Mouse (Mus musculus) stomach, embryonic 16.5 days (tissue): ENCODE measurements around the gene Cdh4. TPM values are rescaled to one million over a fixed set of nuclear protein-coding genes. Genes with fewer than 3 reads are reported as not detected.

Experiments
- ATAC-seq: fragments of 200-750 bp; cut with Nextera tagmentation; 2 replicates; pipeline ENCODE4 v1.8.0; 2017; ENCODE audit warnings: moderate number of reproducible peaks, moderate TSS enrichment; ENCODE audit not compliant: insufficient read depth, low FRiP score
- H3K27ac ChIP-seq: fragments of 300-500 bp; sonication (generic); 2 replicates; pipeline ENCODE4 v1.5.1; 2014; ENCODE audit warnings: low read length
- H3K27me3 ChIP-seq: fragments of 300-500 bp; sonication (generic); 2 replicates; pipeline ENCODE4 v1.6.1; 2014; ENCODE audit warnings: low read length, control low read depth, mixed read lengths; ENCODE audit not compliant: control insufficient read depth, insufficient read depth
- H3K36me3 ChIP-seq: fragments of 300-500 bp; sonication (generic); 2 replicates; pipeline ENCODE4 v1.6.1; 2014; ENCODE audit warnings: low read length; ENCODE audit not compliant: control insufficient read depth, insufficient read depth
- H3K4me1 ChIP-seq: fragments of 300-500 bp; sonication (generic); 2 replicates; pipeline ENCODE4 v1.6.1; 2014; ENCODE audit warnings: low read length, control low read depth, mixed read lengths; ENCODE audit not compliant: control insufficient read depth, insufficient read depth
- H3K4me2 ChIP-seq: fragments of 300-500 bp; sonication (generic); 2 replicates; pipeline ENCODE4 v1.6.1; 2014; ENCODE audit warnings: low read depth, low read length, mixed read lengths
- H3K4me3 ChIP-seq: fragments of 300-500 bp; sonication (generic); replicated peaks from 2 replicates; pipeline ENCODE4 v1.5.1; 2014; ENCODE audit warnings: mild to moderate bottlenecking, low read length
- H3K9ac ChIP-seq: fragments of 300-500 bp; sonication (generic); 2 replicates; pipeline ENCODE4 v1.6.1; 2014; ENCODE audit warnings: low read length
- H3K9me3 ChIP-seq: fragments of 300-500 bp; sonication (generic); replicated peaks from 2 replicates; pipeline ENCODE4 v1.6.1; 2016; ENCODE audit warnings: low read length, control low read depth; ENCODE audit not compliant: control insufficient read depth
- WGBS: fragments of 180-500 bp; shearing (Covaris S2); extraction: QIAGEN DNeasy Blood & Tissue Kit; methylation state at CpG from one replicate; pipeline ENCODE4 v1.1.7; 2014; 5-methylcytosine and 5-hydroxymethylcytosine counted together
- polyA plus RNA-seq: library from polyadenylated mRNA; unstranded; fragments of >200 nt; fragmentation: Nextera tagmentation; extraction: Ambion mirVana; gene quantifications from 2 replicates; pipeline ENCODE4 v1.2.1, GENCODE M21; 2015

The Cdh4 gene
- polyA plus RNA-seq, 1 experiment from 2014 or later = 4.4 TPM

- Histone ChIP-seq H3K4me3 (no peak overlapping the region), H3K36me3 (no peaks in the 10 kb centered on the region), H3K9ac (no peak overlapping the region), H3K27ac (no peak overlapping the region), H3K4me2 (no peak overlapping the region), H3K4me1 (no peaks in the 10 kb centered on the region; the same call in 1 of the 2 replicates), H3K9me3 (no peaks in the 10 kb centered on the region), H3K27me3 (no peaks in the 10 kb centered on the region; the same call in 1 of the 2 replicates)
- no peak for ATAC-seq
- 35% methylated on average over 9 of the region's 9 CpGs for WGBS
Observed at GRCm38 (mm10) chr2:179539532-179540245, 97.5 kb downstream of the Cdh4 start.

GRCm38 (mm10) chr2:179541096-179541495 is 98.9 kb downstream of the Cdh4 start:
- Histone ChIP-seq H3K4me2 (no peak overlapping the region), H3K9me3 (no peaks in the 10 kb centered on the region), H3K4me1 (no peaks in the 10 kb centered on the region; the same call in 1 of the 2 replicates), H3K27ac (no peak overlapping the region), H3K4me3 (no peak overlapping the region), H3K36me3 (no peaks in the 10 kb centered on the region), H3K27me3 (no peaks in the 10 kb centered on the region; the same call in 1 of the 2 replicates), H3K9ac (no peak overlapping the region)
- 87% methylated on average over 4 of the region's 4 CpGs for WGBS
- ATAC-seq = no peak

- Histone ChIP-seq H3K4me3 (no peak overlapping the region), H3K27me3 (no peaks in the 10 kb centered on the region), H3K36me3 (no peaks in the 10 kb centered on the region), H3K27ac (no peak overlapping the region), H3K4me2 (no peak overlapping the region), H3K9ac (no peak overlapping the region), H3K4me1 (no peaks in the 10 kb centered on the region), H3K9me3 (no peaks in the 10 kb centered on the region)
- ATAC-seq = no peak
- WGBS = 85% methylated on average over 5 of the region's 5 CpGs
Observed at GRCm38 (mm10) chr2:179547627-179548026, 105.4 kb downstream of the Cdh4 start.

- H3K27me3 ChIP-seq = no peaks in the 10 kb centered on the region; the same call in 1 of the 2 replicates
- no peaks in the 10 kb centered on the region for H3K36me3 ChIP-seq
- H3K4me2 ChIP-seq = no peak overlapping the region
- H3K4me3 ChIP-seq = no peak overlapping the region
- 75% methylated on average over 4 of the region's 4 CpGs for WGBS
- H3K27ac ChIP-seq = no peak overlapping the region
- ATAC-seq = no peak
- H3K9ac ChIP-seq = no peak overlapping the region
- no peaks in the 10 kb centered on the region for H3K9me3 ChIP-seq
- H3K4me1 ChIP-seq = no peaks in the 10 kb centered on the region
Observed at GRCm38 (mm10) chr2:179555928-179556327, 113.7 kb downstream of the Cdh4 start.

- no peak overlapping the region for H3K4me3 ChIP-seq
- no peak overlapping the region for H3K27ac ChIP-seq
- no peak overlapping the region for H3K9ac ChIP-seq
- H3K4me2 ChIP-seq = no peak overlapping the region
- no peaks in the 10 kb centered on the region for H3K36me3 ChIP-seq
- H3K9me3 ChIP-seq = no peaks in the 10 kb centered on the region
- ATAC-seq = no peak
- no peaks in the 10 kb centered on the region for H3K4me1 ChIP-seq
- H3K27me3 ChIP-seq = peaks cover 5% of the 10 kb centered on the region; the same call in 1 of the 2 replicates
- WGBS = 69% methylated on average over 2 of the region's 2 CpGs
Observed at GRCm38 (mm10) chr2:179562350-179562749, 120.1 kb downstream of the Cdh4 start.

GRCm38 (mm10) chr2:179565611-179566010 is 123.4 kb downstream of the Cdh4 start:
- 11% methylated on average over 12 of the region's 12 CpGs for WGBS

GRCm38 (mm10) chr2:179567886-179568285 is 125.7 kb downstream of the Cdh4 start:
- Histone ChIP-seq H3K4me3 (no peak overlapping the region), H3K9ac (no peak overlapping the region), H3K9me3 (no peaks in the 10 kb centered on the region), H3K27me3 (0 out of 2 replicates have a peak, but pooled peaks cover 5% of the 10 kb centered on the region), H3K4me1 (no peaks in the 10 kb centered on the region), H3K27ac (no peak overlapping the region), H3K4me2 (no peak overlapping the region), H3K36me3 (no peaks in the 10 kb centered on the region)
- 91% methylated on average over 8 of the region's 8 CpGs for WGBS
- ATAC-seq = no peak

More at GRCm38 (mm10) chr2:179565611-179566010, 123.4 kb downstream of the Cdh4 start:
- no peak overlapping the region for H3K27ac ChIP-seq
- H3K27me3 ChIP-seq = 0 out of 2 replicates have a peak, but pooled peaks cover 5% of the 10 kb centered on the region
- no peak overlapping the region for H3K9ac ChIP-seq
- H3K4me1 ChIP-seq = no peaks in the 10 kb centered on the region
- H3K9me3 ChIP-seq = no peaks in the 10 kb centered on the region
- ATAC-seq = no peak
- no peaks in the 10 kb centered on the region for H3K36me3 ChIP-seq
- no peak overlapping the region for H3K4me2 ChIP-seq
- H3K4me3 ChIP-seq = no peak overlapping the region

GRCm38 (mm10) chr2:179569171-179569570 is 126.9 kb downstream of the Cdh4 start:
- no peaks in the 10 kb centered on the region for H3K36me3 ChIP-seq
- H3K27ac ChIP-seq = no peak overlapping the region
- no peak overlapping the region for H3K4me2 ChIP-seq
- H3K4me3 ChIP-seq = no peak overlapping the region
- 0 out of 2 replicates have a peak, but pooled peaks cover 5% of the 10 kb centered on the region for H3K27me3 ChIP-seq
- no peaks in the 10 kb centered on the region for H3K4me1 ChIP-seq
- ATAC-seq = no peak
- WGBS = 36% methylated on average over 10 of the region's 10 CpGs
- H3K9me3 ChIP-seq = no peaks in the 10 kb centered on the region
- H3K9ac ChIP-seq = no peak overlapping the region

GRCm38 (mm10) chr2:179571175-179571769 is 129.0 kb downstream of the Cdh4 start:
- no peak overlapping the region for H3K4me2 ChIP-seq
- no peaks in the 10 kb centered on the region for H3K27me3 ChIP-seq
- no peaks in the 10 kb centered on the region for H3K36me3 ChIP-seq
- no peaks in the 10 kb centered on the region for H3K9me3 ChIP-seq
- H3K4me1 ChIP-seq = no peaks in the 10 kb centered on the region
- no peak overlapping the region for H3K9ac ChIP-seq
- WGBS = 41% methylated on average over 6 of the region's 6 CpGs
- no peak overlapping the region for H3K27ac ChIP-seq
- no peak overlapping the region for H3K4me3 ChIP-seq
- no peak for ATAC-seq
